Mouse (Mus musculus): ENCODE measurements around the gene 4931414P19Rik. TPM values are rescaled to one million over a fixed set of nuclear protein-coding genes. Genes with fewer than 3 reads are reported as not detected.

The 4931414P19Rik gene
- polyA plus RNA-seq, 1 experiment: 6.0 TPM

GRCm38 (mm10) chr14:54538580-54538979 is 67.2 kb downstream of the 4931414P19Rik start:
- TF ChIP-seq MYOD1 (IDR thresholded peaks at IDR 0.05; ENCODE audit: control insufficient read depth, insufficient read length, low read depth) (no peak), CEBPB (IDR thresholded peaks at IDR 0.05; ENCODE audit: low read depth) (no peak), USF1 (IDR thresholded peaks at IDR 0.05; ENCODE audit: low read depth) (no peak), MAX (IDR thresholded peaks at IDR 0.05) (no peak)

More at GRCm38 (mm10) chr14:54538580-54538979, 67.2 kb downstream of the 4931414P19Rik start:
- H3ac ChIP-seq (ENCODE audit: control insufficient read depth, insufficient read length, low read depth): no peak overlapping the region
- H3K36me3 ChIP-seq (ENCODE audit: control insufficient read depth, insufficient read depth): no peaks in the 10 kb centered on the region
- no peaks in the 10 kb centered on the region for H3K79me3 ChIP-seq (ENCODE audit: low read depth)
- H3K4me3 ChIP-seq (ENCODE audit: insufficient read depth, poor library complexity, severe bottlenecking): no peak overlapping the region
- H3K27me3 ChIP-seq (ENCODE audit: control insufficient read depth, insufficient read depth, insufficient read length): no peaks in the 10 kb centered on the region
- H3K79me2 ChIP-seq (ENCODE audit: control insufficient read depth, insufficient read depth): no peaks in the 10 kb centered on the region

Small RNA genes lying within 50 kb of the gene (microRNA-seq; reads per million reads assigned to microRNA genes)
- not detected for gene Mir686 (ENCODE audit: borderline microRNAs expressed)
- 0.28 reads per million for gene Mir6948 (ENCODE audit: borderline microRNAs expressed)

Other genes starting within 250 kb of the 4931414P19Rik start
- gene Oxa1l, start 245.2 kb downstream of the 4931414P19Rik start, polyA plus RNA-seq (2012; fragmentation: generic; extraction: Trizol): 54.8 TPM
- gene Slc7a7, start 188.2 kb downstream of the 4931414P19Rik start, polyA plus RNA-seq (2012; fragmentation: generic; extraction: Trizol): 0.35 TPM
- 518 TPM for gene Mrpl52, start 179.1 kb downstream of the 4931414P19Rik start, polyA plus RNA-seq (2012; fragmentation: generic; extraction: Trizol)
- gene Mmp14, start 174.4 kb downstream of the 4931414P19Rik start, polyA plus RNA-seq (2012; fragmentation: generic; extraction: Trizol): 118 TPM
- gene Lrp10, start 141.9 kb downstream of the 4931414P19Rik start, polyA plus RNA-seq (2012; fragmentation: generic; extraction: Trizol): 72.8 TPM
- gene Rem2, start 129.9 kb downstream of the 4931414P19Rik start, polyA plus RNA-seq (2012; fragmentation: generic; extraction: Trizol): 0.56 TPM
- 174 TPM for gene Prmt5, start 88.5 kb downstream of the 4931414P19Rik start, polyA plus RNA-seq (2012; fragmentation: generic; extraction: Trizol)
- 30.0 TPM for gene Haus4, start 51.4 kb downstream of the 4931414P19Rik start, polyA plus RNA-seq (2012; fragmentation: generic; extraction: Trizol)
- 50.7 TPM for gene Ajuba, start 28.4 kb downstream of the 4931414P19Rik start, polyA plus RNA-seq (2012; fragmentation: generic; extraction: Trizol)
- gene Psmb5, start 12.0 kb upstream of the 4931414P19Rik start, polyA plus RNA-seq (2012; fragmentation: generic; extraction: Trizol): 469 TPM
- gene Psmb11, start 15.4 kb upstream of the 4931414P19Rik start, polyA plus RNA-seq (2012; fragmentation: generic; extraction: Trizol): 0.01 TPM
- not detected for gene Gm17606, start 35.0 kb upstream of the 4931414P19Rik start, polyA plus RNA-seq (2012; fragmentation: generic; extraction: Trizol)
- gene Cdh24, start 35.4 kb upstream of the 4931414P19Rik start, polyA plus RNA-seq (2012; fragmentation: generic; extraction: Trizol): 4.6 TPM
- gene 1700123O20Rik, start 80.2 kb upstream of the 4931414P19Rik start, polyA plus RNA-seq (2012; fragmentation: generic; extraction: Trizol): 40.0 TPM
- gene Acin1, start 80.9 kb upstream of the 4931414P19Rik start, polyA plus RNA-seq (2012; fragmentation: generic; extraction: Trizol): 107 TPM
- not detected for gene Gm29776, start 92.8 kb upstream of the 4931414P19Rik start, polyA plus RNA-seq (2012; fragmentation: generic; extraction: Trizol)
- not detected for gene Cebpe, start 106.2 kb upstream of the 4931414P19Rik start, polyA plus RNA-seq (2012; fragmentation: generic; extraction: Trizol)
- gene Slc7a8, start 176.0 kb upstream of the 4931414P19Rik start, polyA plus RNA-seq (2012; fragmentation: generic; extraction: Trizol): not detected
- not detected for gene Rnf212b, start 208.1 kb upstream of the 4931414P19Rik start, polyA plus RNA-seq (2012; fragmentation: generic; extraction: Trizol)